Mouse (Mus musculus): ENCODE data around the gene Bcl2l15. TPM values are rescaled to one million over a fixed set of nuclear protein-coding genes. Genes with fewer than 3 reads are reported as not detected.
"Not testable (repeated sequence)": the region's sequence is repeated elsewhere in the genome, so short reads cannot be mapped to it uniquely, and the experiment has no call there.

The Bcl2l15 gene
- polyA plus RNA-seq, 1 experiment from 2014 or later = not detected

DNA sequence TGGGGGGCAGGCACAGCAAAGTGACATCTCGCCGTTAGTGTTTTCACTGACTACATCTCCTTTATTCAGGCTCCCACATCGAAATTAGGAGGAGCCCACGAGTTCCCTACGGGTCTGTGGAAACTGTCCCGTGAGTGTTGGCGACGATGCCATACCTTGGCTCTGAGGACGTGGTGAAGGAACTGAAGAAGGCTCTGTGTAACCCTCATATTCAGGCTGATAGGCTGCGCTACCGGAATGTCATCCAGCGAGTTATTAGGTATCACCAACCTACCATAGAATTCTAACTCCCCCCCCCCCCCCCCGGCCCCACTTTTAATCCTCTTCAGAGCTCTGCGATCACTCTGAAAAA, 22.6 kb upstream of the Bcl2l15 start:
- Histone ChIP-seq H3K27me3 (ENCODE audit: control insufficient read depth, insufficient read depth, low read length) (no peaks in the 10 kb centered on the region), H3K27ac (replicated peaks; ENCODE audit: low read depth, low read length) (peak overlapping the region; percentile 63; the same call in 1 of the 2 replicates), H3K36me3 (ENCODE audit: control insufficient read depth, insufficient read depth, low read length) (no peaks in the 10 kb centered on the region; the same call in 1 of the 2 replicates), H3K4me2 (ENCODE audit: low read depth, severe bottlenecking) (peak overlapping the region; percentile 81), H3K4me3 (ENCODE audit: low read depth, low read length) (peak overlapping the region; percentile 79), H3K9ac (ENCODE audit: low read length) (peak overlapping the region; percentile 83), H3K4me1 (ENCODE audit: control insufficient read depth, insufficient read depth, low read length) (no peaks in the 10 kb centered on the region), H3K9me3 (ENCODE audit: control insufficient read depth, low read length) (no peaks in the 10 kb centered on the region)
- no peak for DNase-seq (ENCODE audit: low spot score)
- 2% methylated on average over 14 of the region's 14 CpGs for WGBS
- ATAC-seq (ENCODE audit: insufficient number of reproducible peaks, low FRiP score, low TSS enrichment, low read depth) = 0 out of 2 replicates have a peak, but pooled peaks have one; percentile 31

- WGBS = 92% methylated on average over 6 of the region's 6 CpGs
- H3K4me3 ChIP-seq (ENCODE audit: low read depth, low read length) = no peak overlapping the region
- no peak overlapping the region for H3K27ac ChIP-seq (replicated peaks; ENCODE audit: low read depth, low read length)
- peaks cover 3% of the 10 kb centered on the region; the same call in 1 of the 2 replicates for H3K36me3 ChIP-seq (ENCODE audit: control insufficient read depth, insufficient read depth, low read length)
- DNase-seq (ENCODE audit: low spot score) (no peak), ATAC-seq (ENCODE audit: insufficient number of reproducible peaks, low FRiP score, low TSS enrichment, low read depth) (no peak)
- H3K27me3 ChIP-seq (ENCODE audit: control insufficient read depth, insufficient read depth, low read length) = no peaks in the 10 kb centered on the region
- no peak overlapping the region for H3K9ac ChIP-seq (ENCODE audit: low read length)
- no peak overlapping the region for H3K4me2 ChIP-seq (ENCODE audit: low read depth, severe bottlenecking)
- H3K9me3 ChIP-seq (ENCODE audit: control insufficient read depth, low read length) = no peaks in the 10 kb centered on the region
- no peaks in the 10 kb centered on the region for H3K4me1 ChIP-seq (ENCODE audit: control insufficient read depth, insufficient read depth, low read length)
Observed at GRCm38 (mm10) chr3:103810967-103811366, 21.4 kb upstream of the Bcl2l15 start.

- Histone ChIP-seq H3K4me3 (ENCODE audit: low read depth, low read length) (no peak overlapping the region), H3K9ac (ENCODE audit: low read length) (no peak overlapping the region), H3K27me3 (ENCODE audit: control insufficient read depth, insufficient read depth, low read length) (no peaks in the 10 kb centered on the region), H3K27ac (replicated peaks; ENCODE audit: low read depth, low read length) (no peak overlapping the region), H3K4me2 (ENCODE audit: low read depth, severe bottlenecking) (no peak overlapping the region), H3K9me3 (ENCODE audit: control insufficient read depth, low read length) (no peaks in the 10 kb centered on the region), H3K36me3 (ENCODE audit: control insufficient read depth, insufficient read depth, low read length) (no peaks in the 10 kb centered on the region), H3K4me1 (ENCODE audit: control insufficient read depth, insufficient read depth, low read length) (no peaks in the 10 kb centered on the region)
- ATAC-seq (ENCODE audit: insufficient number of reproducible peaks, low FRiP score, low TSS enrichment, low read depth) = no peak
- no peak for DNase-seq (ENCODE audit: low spot score)
Observed at GRCm38 (mm10) chr3:103827548-103827947, 4.9 kb upstream of the Bcl2l15 start.

- no peak overlapping the region for H3K4me2 ChIP-seq (ENCODE audit: low read depth, severe bottlenecking)
- H3K9me3 ChIP-seq (ENCODE audit: control insufficient read depth, low read length) = no peaks in the 10 kb centered on the region
- no peak overlapping the region for H3K4me3 ChIP-seq (ENCODE audit: low read depth, low read length)
- no peak for DNase-seq (ENCODE audit: low spot score)
- ATAC-seq (ENCODE audit: insufficient number of reproducible peaks, low FRiP score, low TSS enrichment, low read depth) = no peak
- H3K27ac ChIP-seq (replicated peaks; ENCODE audit: low read depth, low read length) = no peak overlapping the region
- 84% methylated on average over 3 of the region's 3 CpGs for WGBS
- no peaks in the 10 kb centered on the region for H3K36me3 ChIP-seq (ENCODE audit: control insufficient read depth, insufficient read depth, low read length)
- H3K27me3 ChIP-seq (ENCODE audit: control insufficient read depth, insufficient read depth, low read length) = no peaks in the 10 kb centered on the region
- no peaks in the 10 kb centered on the region for H3K4me1 ChIP-seq (ENCODE audit: control insufficient read depth, insufficient read depth, low read length)
- no peak overlapping the region for H3K9ac ChIP-seq (ENCODE audit: low read length)
Observed at GRCm38 (mm10) chr3:103829036-103829435, 3.4 kb upstream of the Bcl2l15 start.

- H3K36me3 ChIP-seq (ENCODE audit: control insufficient read depth, insufficient read depth, low read length); ATAC-seq (ENCODE audit: insufficient number of reproducible peaks, low FRiP score, low TSS enrichment, low read depth); H3K9me3 ChIP-seq (ENCODE audit: control insufficient read depth, low read length); DNase-seq (ENCODE audit: low spot score); H3K27me3 ChIP-seq (ENCODE audit: control insufficient read depth, insufficient read depth, low read length); H3K9ac ChIP-seq (ENCODE audit: low read length); H3K4me2 ChIP-seq (ENCODE audit: low read depth, severe bottlenecking); H3K4me3 ChIP-seq (ENCODE audit: low read depth, low read length); H3K27ac ChIP-seq (replicated peaks; ENCODE audit: low read depth, low read length); H3K4me1 ChIP-seq (ENCODE audit: control insufficient read depth, insufficient read depth, low read length): not testable (repeated sequence)
- 81% methylated on average over 1 of the region's 1 CpGs for WGBS
Observed at GRCm38 (mm10) chr3:103830681-103831080, 1.7 kb upstream of the Bcl2l15 start.

DNA sequence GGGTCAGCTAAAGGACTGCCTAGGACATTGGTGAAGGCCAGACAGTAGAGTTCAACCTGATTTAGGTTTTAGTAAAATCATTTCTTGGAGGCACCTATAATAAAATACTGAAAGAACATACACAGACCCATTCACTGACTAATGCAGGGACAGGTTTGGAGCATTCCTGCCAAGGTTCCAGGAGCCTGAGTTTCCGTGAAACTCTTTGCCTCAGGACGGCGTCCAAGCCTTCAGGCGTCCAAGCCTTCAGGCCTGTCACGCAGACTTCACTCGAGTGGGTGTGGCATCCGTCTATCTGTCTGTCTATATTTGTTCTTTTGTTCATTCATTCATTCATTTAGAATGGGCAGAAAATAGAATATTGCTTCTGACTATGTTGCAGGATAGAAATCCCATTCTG, 1.3 kb upstream of the Bcl2l15 start:
- Histone ChIP-seq H3K27me3 (ENCODE audit: control insufficient read depth, insufficient read depth, low read length) (no peaks in the 10 kb centered on the region), H3K9ac (ENCODE audit: low read length) (no peak overlapping the region), H3K4me2 (ENCODE audit: low read depth, severe bottlenecking) (no peak overlapping the region), H3K4me3 (ENCODE audit: low read depth, low read length) (no peak overlapping the region), H3K36me3 (ENCODE audit: control insufficient read depth, insufficient read depth, low read length) (no peaks in the 10 kb centered on the region), H3K4me1 (ENCODE audit: control insufficient read depth, insufficient read depth, low read length) (no peaks in the 10 kb centered on the region), H3K27ac (replicated peaks; ENCODE audit: low read depth, low read length) (no peak overlapping the region), H3K9me3 (ENCODE audit: control insufficient read depth, low read length) (no peaks in the 10 kb centered on the region)
- WGBS = 90% methylated on average over 7 of the region's 7 CpGs
- ATAC-seq (ENCODE audit: insufficient number of reproducible peaks, low FRiP score, low TSS enrichment, low read depth) (no peak), DNase-seq (ENCODE audit: low spot score) (no peak)

GRCm38 (mm10) chr3:103834001-103834400, 1.6 kb downstream of the Bcl2l15 start:
- no peaks in the 10 kb centered on the region for H3K36me3 ChIP-seq (ENCODE audit: control insufficient read depth, insufficient read depth, low read length)
- ATAC-seq (ENCODE audit: insufficient number of reproducible peaks, low FRiP score, low TSS enrichment, low read depth) = no peak
- no peak overlapping the region for H3K4me2 ChIP-seq (ENCODE audit: low read depth, severe bottlenecking)
- no peak for DNase-seq (ENCODE audit: low spot score)
- no peak overlapping the region for H3K4me3 ChIP-seq (ENCODE audit: low read depth, low read length)
- WGBS = 87% methylated on average over 2 of the region's 2 CpGs
- no peaks in the 10 kb centered on the region for H3K27me3 ChIP-seq (ENCODE audit: control insufficient read depth, insufficient read depth, low read length)
- no peaks in the 10 kb centered on the region for H3K4me1 ChIP-seq (ENCODE audit: control insufficient read depth, insufficient read depth, low read length)
- no peak overlapping the region for H3K9ac ChIP-seq (ENCODE audit: low read length)
- no peak overlapping the region for H3K27ac ChIP-seq (replicated peaks; ENCODE audit: low read depth, low read length)
- H3K9me3 ChIP-seq (ENCODE audit: control insufficient read depth, low read length) = no peaks in the 10 kb centered on the region

DNA sequence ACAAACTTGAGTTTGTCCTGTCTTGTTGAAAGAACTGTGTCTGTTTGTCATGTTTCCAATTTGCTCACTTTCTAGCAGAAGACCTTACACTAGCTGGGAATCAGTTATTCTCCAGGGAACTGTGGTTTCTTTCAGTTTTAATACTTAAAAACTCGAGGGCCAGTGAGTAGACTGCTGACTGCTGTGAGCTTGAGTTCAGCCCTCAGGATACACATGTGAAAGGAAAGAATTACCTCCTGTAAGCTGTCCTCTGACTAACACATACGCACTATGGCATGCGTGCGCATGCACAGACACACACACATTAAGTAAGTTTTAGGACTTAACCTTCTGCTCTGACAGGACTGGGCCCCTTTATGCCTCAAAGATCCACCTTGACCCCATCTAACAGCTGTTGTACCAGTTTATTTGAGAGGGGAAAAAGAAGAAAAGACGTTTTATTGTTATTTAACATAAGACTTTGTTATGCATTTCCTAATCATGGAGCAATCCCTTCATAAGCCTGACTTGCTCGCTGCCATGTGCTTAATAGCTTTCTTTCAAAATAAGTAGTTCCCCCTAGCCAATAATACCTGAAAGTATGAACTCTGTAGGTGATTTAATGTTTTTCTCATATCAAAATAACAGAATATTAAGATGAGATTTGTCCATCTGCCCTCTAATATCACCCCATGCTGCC, 3.0 kb downstream of the Bcl2l15 start:
- 77% methylated on average over 6 of the region's 6 CpGs for WGBS

DNA sequence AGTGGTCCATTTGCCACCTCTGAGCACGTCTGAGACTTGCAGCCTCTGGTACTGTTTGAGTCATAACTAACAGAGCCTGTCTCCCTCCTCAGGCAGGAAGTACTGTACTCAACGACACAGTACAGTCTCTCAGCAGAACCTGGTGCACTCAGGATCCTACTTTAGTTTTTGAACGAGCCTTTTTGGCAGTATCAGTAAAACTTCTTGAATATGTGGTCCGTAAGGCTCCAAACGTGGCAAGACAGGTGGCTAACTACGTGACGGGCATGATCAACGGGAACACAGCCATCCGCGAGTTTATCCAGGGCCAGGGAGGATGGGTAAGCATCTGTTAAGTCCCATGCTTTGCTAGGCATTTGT, 3.5 kb downstream of the Bcl2l15 start:
- no peak overlapping the region for H3K4me2 ChIP-seq (ENCODE audit: low read depth, severe bottlenecking)
- no peaks in the 10 kb centered on the region for H3K27me3 ChIP-seq (ENCODE audit: control insufficient read depth, insufficient read depth, low read length)
- H3K9me3 ChIP-seq (ENCODE audit: control insufficient read depth, low read length) = no peaks in the 10 kb centered on the region
- H3K36me3 ChIP-seq (ENCODE audit: control insufficient read depth, insufficient read depth, low read length) = no peaks in the 10 kb centered on the region
- no peak overlapping the region for H3K4me3 ChIP-seq (ENCODE audit: low read depth, low read length)
- no peak overlapping the region for H3K9ac ChIP-seq (ENCODE audit: low read length)
- no peak overlapping the region for H3K27ac ChIP-seq (replicated peaks; ENCODE audit: low read depth, low read length)
- H3K4me1 ChIP-seq (ENCODE audit: control insufficient read depth, insufficient read depth, low read length) = no peaks in the 10 kb centered on the region
- DNase-seq (ENCODE audit: low spot score) = no peak
- no peak for ATAC-seq (ENCODE audit: insufficient number of reproducible peaks, low FRiP score, low TSS enrichment, low read depth)
- WGBS = 82% methylated on average over 10 of the region's 10 CpGs

More for the DNA sequence above, 3.0 kb downstream of the Bcl2l15 start:
- H3K9ac ChIP-seq (ENCODE audit: low read length) = no peak overlapping the region
- no peaks in the 10 kb centered on the region for H3K27me3 ChIP-seq (ENCODE audit: control insufficient read depth, insufficient read depth, low read length)
- no peaks in the 10 kb centered on the region for H3K9me3 ChIP-seq (ENCODE audit: control insufficient read depth, low read length)
- DNase-seq (ENCODE audit: low spot score) (no peak), ATAC-seq (ENCODE audit: insufficient number of reproducible peaks, low FRiP score, low TSS enrichment, low read depth) (no peak)
- H3K4me3 ChIP-seq (ENCODE audit: low read depth, low read length) = no peak overlapping the region
- H3K27ac ChIP-seq (replicated peaks; ENCODE audit: low read depth, low read length) = no peak overlapping the region
- H3K4me2 ChIP-seq (ENCODE audit: low read depth, severe bottlenecking) = no peak overlapping the region
- H3K4me1 ChIP-seq (ENCODE audit: control insufficient read depth, insufficient read depth, low read length) = no peaks in the 10 kb centered on the region
- no peaks in the 10 kb centered on the region for H3K36me3 ChIP-seq (ENCODE audit: control insufficient read depth, insufficient read depth, low read length)
